Mouse (Mus musculus) testis, adult 2 months (tissue): Measurements from ENCODE around the gene Msn.

Experiments
- CTCF ChIP-seq: fragments of 200-500 bp; IDR thresholded peaks from 2 replicates; pipeline ENCODE4 v1.5.1; 2012; ENCODE audit warnings: low read depth, mild to moderate bottlenecking, inconsistent platforms, low read length, moderate library complexity; ENCODE audit not compliant: control insufficient read depth, insufficient read depth, insufficient replicate concordance
- POLR2A ChIP-seq: fragments of 200-500 bp; IDR thresholded peaks from 2 replicates; pipeline ENCODE4 v1.6.1; 2012; ENCODE audit warnings: low read depth, mild to moderate bottlenecking, inconsistent platforms, low read length, moderate library complexity; ENCODE audit not compliant: control insufficient read depth

- TF ChIP-seq CTCF: no peak
- no peak for TF ChIP-seq POLR2A
Observed at GRCm38 (mm10) chrX:96218088-96218487, 122.2 kb downstream of the Msn start.
